ENCODE assay signal across 9 mouse cellular contexts in genomic region chr13:53117921-53118320, GRCm38 (mm10).
"Had no signal": no experiment of that assay in that cellular context is flagged by ENCODE, and none has a peak within 500 bp of the region (broad histone marks: within the 10 kb centered on the region; RNA-seq: fewer than 3 reads in every experiment).

No protein-coding gene starts in this region.

- H3K4me3 ChIP-seq: neural tube, embryonic 15.5 days; stomach, embryonic 15.5 days had no signal

- H3K36me3 ChIP-seq: neural tube, embryonic 15.5 days had no signal

- H3K9me3 ChIP-seq: neural tube, embryonic 15.5 days; stomach, embryonic 15.5 days had no signal

- DNase-seq: retina, postnatal 1 day; right cerebral cortex, adult 18-20 months; right cerebral cortex, postnatal 14 days; right cerebral cortex, postnatal 25 days; right cerebral cortex, postnatal 4 days; spleen, adult 18-20 months; thymus, adult 18-20 months had no signal

- H3K27me3 ChIP-seq: neural tube, embryonic 15.5 days; stomach, embryonic 15.5 days had no signal
